Mouse (Mus musculus) liver, embryonic 14.5 days (tissue): ENCODE results near the gene Sppl3.

Source experiments
- CTCF ChIP-seq: IDR thresholded peaks from 2 replicates; pipeline ENCODE4 v1.5.1; 2016; ENCODE audit warnings: antibody characterized with exemption, low read depth, control low read depth
- EP300 ChIP-seq: IDR thresholded peaks from 2 replicates; pipeline ENCODE4 v1.6.1; 2016; ENCODE audit warnings: antibody characterized with exemption, low read depth

- TF ChIP-seq CTCF = no peak
- TF ChIP-seq EP300 = no peak
Measured at GRCm38 (mm10) chr5:115144471-115144870, 133.5 kb downstream of the Sppl3 start.
